Mouse (Mus musculus) hematopoietic stem cell, adult 5-6 weeks (primary cell): Measurements from ENCODE around the gene Sytl2. TPM values are rescaled to one million over a fixed set of nuclear protein-coding genes. Genes with fewer than 3 reads are reported as not detected.
A peak's percentile ranks its signal among the peaks of the same experiment; 100 is the strongest.

Source experiments
- ATAC-seq, 2 experiments: fragments of 125-278 bp in 1 of 2; replicated peaks in 1 of 2; 2 replicates each; pipeline ENCODE4 v1.8.0; 2016 to 2017; ENCODE audit warnings: inconsistent platforms in 2 of 2, mild to moderate bottlenecking in 2 of 2, moderate number of reproducible peaks in 2 of 2, low read depth in 1 of 2, moderate TSS enrichment in 1 of 2; ENCODE audit not compliant: low FRiP score in 2 of 2, poor library complexity in 2 of 2, severe bottlenecking in 2 of 2, insufficient read depth in 1 of 2, low TSS enrichment in 1 of 2
- total RNA-seq: library from RNA; stranded (forward); fragments of 172-1452, 232-1000 nt; gene quantifications from 2 replicates; pipeline ENCODE4 v1.2.3, GENCODE M21; 2017

Gene Sytl2
- total RNA-seq, 1 experiment from 2014 or later: 0.50 TPM

GRCm38 (mm10) chr7:90427006-90427405 is 125.0 kb downstream of the Sytl2 start:
- no peak for ATAC-seq

- ATAC-seq: no peak
Observed at GRCm38 (mm10) chr7:90432221-90432620, 130.2 kb downstream of the Sytl2 start.

DNA sequence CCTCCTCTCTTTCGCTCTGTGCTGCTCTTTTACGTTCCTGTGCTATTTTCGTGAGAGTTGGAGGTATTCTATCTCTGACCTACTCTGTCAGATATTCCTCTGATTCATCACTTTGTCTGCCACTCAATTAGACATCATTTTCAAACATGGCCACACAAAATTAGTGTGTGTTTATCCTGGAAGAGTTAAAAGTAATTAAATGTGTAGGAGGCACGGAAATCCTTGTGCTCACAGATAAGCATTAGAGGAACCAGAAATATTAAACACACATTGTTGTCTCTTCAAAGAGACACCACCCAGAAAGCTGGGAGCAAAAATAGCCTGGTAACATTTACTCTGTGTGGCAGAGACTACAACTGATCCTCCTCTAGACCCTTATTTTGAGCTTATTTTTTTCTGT is 138.0 kb downstream of the Sytl2 start:
- no peak for ATAC-seq

DNA sequence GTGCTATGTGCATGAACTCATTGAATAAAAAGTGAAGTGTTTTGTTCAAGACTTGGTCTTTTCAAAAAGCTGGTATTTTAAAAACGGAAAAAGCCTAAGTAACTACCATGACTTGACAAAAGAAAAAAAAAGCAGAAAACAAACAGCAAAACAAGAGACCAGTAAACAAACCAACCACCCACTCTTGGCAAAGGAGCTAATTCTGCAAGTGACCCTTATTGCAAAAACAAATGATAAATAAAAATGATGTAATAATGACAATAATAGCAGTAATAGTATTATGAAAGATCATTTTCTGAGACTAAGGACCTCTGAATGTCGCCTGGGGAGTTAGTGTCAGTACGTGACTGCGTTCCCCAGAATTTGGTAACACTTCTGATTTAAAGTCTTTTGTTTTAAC is 140.0 kb downstream of the Sytl2 start:
- ATAC-seq: peak; percentile 9 to 18; a peak in 3 of 4 replicates

GRCm38 (mm10) chr7:90442518-90443080 is 140.5 kb downstream of the Sytl2 start, which contains the start of gene Crebzf:
Gene Crebzf, plus strand, starts transcription at chr7:90442729.
- ATAC-seq: peak; percentile 94

DNA sequence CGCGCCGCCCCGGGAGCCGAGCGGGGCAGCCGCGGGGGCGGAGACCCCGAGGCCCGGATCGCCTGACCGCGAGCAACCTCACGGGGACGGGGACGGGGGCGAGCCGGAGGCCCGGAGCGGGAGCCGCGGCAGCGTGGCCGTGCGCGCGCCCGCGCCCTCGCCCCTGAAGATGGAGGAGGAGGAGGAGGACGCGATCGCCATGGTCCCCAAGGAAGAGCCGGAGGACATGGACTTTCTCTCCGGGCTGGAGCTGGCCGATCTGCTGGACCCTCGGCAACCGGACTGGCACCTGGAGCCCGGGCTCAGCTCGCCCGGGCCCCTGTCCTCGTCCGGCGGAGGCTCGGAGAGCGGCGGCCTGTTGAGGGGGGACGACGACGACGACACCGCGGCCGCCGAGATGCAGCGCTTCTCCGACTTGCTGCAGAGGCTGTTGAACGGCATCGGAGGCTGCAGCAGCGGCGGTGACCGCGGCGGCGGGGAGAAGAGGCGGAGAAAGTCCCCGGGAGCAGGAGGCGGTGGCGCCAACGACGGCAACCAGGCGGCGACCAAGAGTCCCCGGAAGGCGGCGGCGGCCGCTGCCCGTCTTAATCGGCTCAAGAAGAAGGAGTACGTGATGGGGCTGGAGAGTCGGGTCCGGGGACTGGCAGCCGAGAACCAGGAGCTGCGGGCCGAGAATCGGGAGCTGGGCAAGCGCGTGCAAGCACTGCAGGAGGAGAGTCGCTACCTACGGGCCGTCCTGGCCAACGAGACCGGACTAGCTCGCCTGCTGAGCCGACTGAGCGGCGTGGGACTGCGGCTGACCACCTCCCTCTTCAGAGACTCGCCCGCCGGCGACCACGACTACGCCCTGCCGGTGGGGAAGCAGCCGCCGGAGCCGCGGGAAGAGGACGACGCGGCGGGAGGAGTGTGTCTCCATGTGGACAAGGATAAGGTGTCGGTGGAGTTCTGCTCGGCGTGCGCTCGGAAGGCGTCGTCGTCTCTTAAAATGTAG is 141.3 kb downstream of the Sytl2 start:
- peak in 1 of 2 experiments; percentile 49; a peak in 2 of 4 replicates for ATAC-seq

DNA sequence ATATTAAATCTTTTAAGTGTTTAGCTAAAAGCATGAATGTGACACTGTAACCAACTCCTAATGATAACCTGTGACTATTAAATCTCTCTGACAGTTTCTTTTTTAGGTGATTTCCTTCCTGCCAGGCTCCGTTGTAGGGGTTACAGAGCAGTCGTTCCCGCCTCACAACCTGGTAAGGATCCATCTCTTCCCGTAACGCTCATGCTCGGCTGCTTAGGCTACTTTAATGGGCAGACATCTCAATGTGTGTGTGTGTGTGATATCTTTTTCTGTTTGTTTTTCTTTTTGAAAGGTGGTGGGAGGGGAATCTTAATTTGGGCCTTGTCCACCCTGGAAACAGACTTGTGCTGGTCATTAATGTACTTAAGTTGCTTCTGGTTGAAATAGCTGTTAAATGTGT is 142.2 kb downstream of the Sytl2 start:
- ATAC-seq: no peak

DNA sequence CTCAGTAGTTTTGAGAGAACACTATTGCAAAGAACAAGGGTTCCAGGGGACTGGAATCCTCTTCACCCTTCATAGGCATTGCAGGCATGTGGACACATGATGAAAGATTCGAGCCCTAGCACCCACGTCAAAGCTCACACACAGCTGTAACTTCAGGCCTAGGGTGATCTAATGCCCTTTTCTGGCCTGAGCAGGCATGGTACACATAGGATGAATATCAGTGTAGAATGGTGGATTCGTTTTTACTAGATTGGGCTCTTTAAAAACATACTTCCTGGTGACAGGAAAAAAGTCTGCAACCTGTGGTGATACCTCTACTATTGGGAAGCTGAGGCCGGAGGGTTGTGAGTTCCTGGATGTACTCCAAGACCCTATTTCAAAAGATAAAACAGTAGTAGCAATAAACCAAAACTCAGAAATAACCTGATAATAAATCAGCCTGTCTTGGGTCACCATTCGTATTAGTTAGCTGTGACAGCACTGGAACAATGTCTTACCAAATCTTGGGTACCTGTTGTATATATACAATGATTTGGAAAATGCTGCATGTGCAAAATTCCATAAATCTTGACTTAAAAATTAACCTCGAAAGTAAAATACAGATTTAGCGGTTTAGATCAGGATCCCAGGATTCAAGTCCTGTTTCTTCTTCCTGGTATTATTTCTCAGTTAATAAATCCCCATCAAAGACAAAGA is 154.2 kb downstream of the Sytl2 start:
- ATAC-seq: no peak

DNA sequence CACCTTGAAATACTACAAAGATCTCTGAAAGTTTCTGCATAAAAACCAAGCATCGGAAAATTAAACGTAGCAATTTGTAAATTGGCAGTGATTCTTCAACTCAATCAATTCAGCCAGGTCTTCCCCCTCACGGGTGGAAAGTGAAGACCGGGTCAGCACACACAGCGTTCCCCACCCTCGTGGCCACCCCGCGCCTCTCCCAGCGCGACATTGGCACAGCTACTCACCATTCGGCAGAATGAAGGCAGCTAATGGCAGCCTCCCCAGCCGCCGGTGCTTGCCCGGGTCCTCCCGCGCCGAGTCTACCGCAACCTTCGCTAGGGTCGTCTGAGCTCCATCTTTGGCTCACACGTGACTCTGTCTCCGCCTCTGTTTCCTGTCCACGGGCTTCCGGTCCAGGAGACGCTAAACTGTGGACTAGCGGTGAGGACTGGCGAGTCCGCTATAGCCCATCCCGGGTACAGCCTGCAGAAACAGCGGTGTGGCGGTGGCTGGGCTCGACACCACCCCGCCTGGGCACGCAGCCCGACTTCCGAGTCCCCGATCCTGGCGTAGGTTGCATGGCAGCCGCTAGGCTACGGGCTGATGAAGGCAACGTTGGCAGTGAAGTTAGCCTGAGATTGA is 154.9 kb downstream of the Sytl2 start, which contains the start of gene Tmem126a:
TSS of gene Tmem126a (minus strand) at position 385 of the 624 bp plus-strand sequence.
- peak; percentile 89 to 92 for ATAC-seq

- ATAC-seq: 0 out of 4 replicates have a peak, but pooled peaks of 1 of the 2 experiments have one; percentile 8
Observed at GRCm38 (mm10) chr7:90457517-90457916, 155.5 kb downstream of the Sytl2 start.

Other genes starting within 250 kb of the Sytl2 start
- 157 and 219 TPM in 2 replicates for gene Picalm, start 172.0 kb upstream of the Sytl2 start, total RNA-seq
- not detected in 2 replicates for gene Ccdc83, start 36.5 kb upstream of the Sytl2 start, total RNA-seq
- 0.89 and 0.94 TPM in 2 replicates for gene Ccdc89, start 124.3 kb downstream of the Sytl2 start, total RNA-seq
- 85.2 and 121 TPM in 2 replicates for gene Crebzf, start 140.5 kb downstream of the Sytl2 start, total RNA-seq
- gene Tmem126a, start 155.0 kb downstream of the Sytl2 start, total RNA-seq: 26.8 and 32.9 TPM in 2 replicates
- gene Tmem126b, start 173.7 kb downstream of the Sytl2 start, total RNA-seq: 16.3 and 16.4 TPM in 2 replicates
- gene Dlg2, start 174.4 kb downstream of the Sytl2 start, total RNA-seq: 3.8 and 4.9 TPM in 2 replicates